ENCODE assay signal across 11 mouse cellular contexts in the genomic region with DNA sequence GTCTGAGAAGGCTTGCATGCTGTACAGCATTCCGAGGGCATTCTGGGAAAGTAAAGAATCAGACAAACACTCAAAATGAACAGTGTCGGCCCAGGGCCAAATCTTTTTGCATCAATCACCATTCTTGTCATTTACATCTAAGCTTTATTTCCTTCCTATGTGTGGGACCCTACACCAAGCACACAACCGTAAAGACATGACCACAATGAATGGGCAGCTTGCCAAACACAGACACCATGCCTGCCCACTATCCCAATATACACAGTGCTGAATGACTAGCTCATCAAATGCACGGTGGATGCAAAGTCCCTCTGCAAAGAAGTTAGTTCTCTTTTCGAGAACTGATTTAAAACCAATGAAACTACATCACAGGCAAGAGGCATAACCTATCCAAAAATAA.
DNase-seq lines count a peak whose midpoint lies in the region; ATAC-seq and TF ChIP-seq lines count a peak whose summit lies in the region.
"Had no signal": no experiment of that assay in that cellular context is flagged by ENCODE, and none has a peak within 500 bp of the region (broad histone marks: within the 10 kb centered on the region; RNA-seq: fewer than 3 reads in every experiment).

No protein-coding gene starts in this region.

- DNase-seq in forebrain, postnatal 0 days, result no peak
- peak; percentile 28 for DNase-seq in midbrain, postnatal 0 days (ENCODE audit: low spot score)
- no peak for DNase-seq in cerebellum, postnatal 36 days
- DNase-seq: adrenal gland, adult 8-10 months; thymus, postnatal 25 days had no signal

- H3K4me3 ChIP-seq in forebrain, embryonic 15.5 days, result no peak overlapping the region
- H3K4me3 ChIP-seq in forebrain, postnatal 0 days (ENCODE audit: low read depth, low read length), result no peak overlapping the region
- H3K4me3 ChIP-seq in neural tube, embryonic 14.5 days (ENCODE audit: low read depth, low read length), result no peak overlapping the region
- no peak overlapping the region for H3K4me3 ChIP-seq in neural tube, embryonic 15.5 days (replicated peaks)
- H3K4me3 ChIP-seq in midbrain, postnatal 0 days (ENCODE audit: low read depth, low read length), result no peak overlapping the region
- H3K4me3 ChIP-seq: liver, embryonic 12.5 days had no signal

- no peaks in the 10 kb centered on the region for H3K27me3 ChIP-seq in forebrain, embryonic 15.5 days
- H3K27me3 ChIP-seq in forebrain, postnatal 0 days (ENCODE audit: insufficient read depth, low read length), result no peaks in the 10 kb centered on the region
- no peaks in the 10 kb centered on the region for H3K27me3 ChIP-seq in neural tube, embryonic 14.5 days (ENCODE audit: control insufficient read depth, insufficient read depth, low read length)
- no peaks in the 10 kb centered on the region for H3K27me3 ChIP-seq in neural tube, embryonic 15.5 days (replicated peaks)
- H3K27me3 ChIP-seq in midbrain, postnatal 0 days (ENCODE audit: insufficient read depth, low read length), result no peaks in the 10 kb centered on the region
- H3K27me3 ChIP-seq: liver, embryonic 12.5 days had no signal

- peak; percentile 23; the same call in 1 of the 2 replicates for ATAC-seq in forebrain, embryonic 15.5 days (replicated peaks)
- ATAC-seq in forebrain, postnatal 0 days, result no peak
- ATAC-seq in neural tube, embryonic 14.5 days (ENCODE audit: low read depth), result peak; percentile 46; the same call in 1 of the 2 replicates
- ATAC-seq in neural tube, embryonic 15.5 days (ENCODE audit: low FRiP score), result no peak
- peak; percentile 79 for ATAC-seq in granulocyte monocyte progenitor cell, adult 5-6 weeks (replicated peaks; ENCODE audit: poor library complexity, severe bottlenecking)
- no peak for ATAC-seq in midbrain, postnatal 0 days (ENCODE audit: low FRiP score)
- ATAC-seq in monocyte, adult 5-6 weeks (replicated peaks; ENCODE audit: insufficient number of reproducible peaks, low FRiP score, low TSS enrichment, poor library complexity, severe bottlenecking), result no peak
- ATAC-seq: liver, embryonic 12.5 days had no signal

- H3K27ac ChIP-seq in forebrain, embryonic 15.5 days (replicated peaks), result no peak overlapping the region
- no peak overlapping the region for H3K27ac ChIP-seq in forebrain, postnatal 0 days (ENCODE audit: low read depth, low read length)
- H3K27ac ChIP-seq in neural tube, embryonic 14.5 days (ENCODE audit: low read depth, low read length), result no peak overlapping the region
- no peak overlapping the region for H3K27ac ChIP-seq in neural tube, embryonic 15.5 days (replicated peaks)
- H3K27ac ChIP-seq in midbrain, postnatal 0 days (ENCODE audit: low read depth, low read length), result no peak overlapping the region
- H3K27ac ChIP-seq: liver, embryonic 12.5 days had no signal

- no peak overlapping the region for H3K4me2 ChIP-seq in forebrain, embryonic 15.5 days (replicated peaks)
- H3K4me2 ChIP-seq in forebrain, postnatal 0 days (ENCODE audit: low read depth), result no peak overlapping the region
- H3K4me2 ChIP-seq in neural tube, embryonic 14.5 days (ENCODE audit: low read depth, low read length), result no peak overlapping the region
- no peak overlapping the region for H3K4me2 ChIP-seq in neural tube, embryonic 15.5 days
- no peak overlapping the region for H3K4me2 ChIP-seq in midbrain, postnatal 0 days (ENCODE audit: low read depth, low read length, poor library complexity, severe bottlenecking)
- H3K4me2 ChIP-seq: liver, embryonic 12.5 days had no signal

- no peaks in the 10 kb centered on the region for H3K36me3 ChIP-seq in forebrain, embryonic 15.5 days
- no peaks in the 10 kb centered on the region for H3K36me3 ChIP-seq in forebrain, postnatal 0 days (ENCODE audit: insufficient read depth)
- no peaks in the 10 kb centered on the region for H3K36me3 ChIP-seq in neural tube, embryonic 14.5 days (ENCODE audit: control insufficient read depth, insufficient read depth, low read length)
- H3K36me3 ChIP-seq in neural tube, embryonic 15.5 days, result 0 out of 2 replicates have a peak, but pooled peaks cover 2% of the 10 kb centered on the region
- H3K36me3 ChIP-seq in midbrain, postnatal 0 days (ENCODE audit: insufficient read depth, low read length), result no peaks in the 10 kb centered on the region

- H3K9ac ChIP-seq in forebrain, embryonic 15.5 days (replicated peaks), result no peak overlapping the region
- no peak overlapping the region for H3K9ac ChIP-seq in forebrain, postnatal 0 days
- no peak overlapping the region for H3K9ac ChIP-seq in neural tube, embryonic 14.5 days (replicated peaks; ENCODE audit: low read depth, low read length)
- H3K9ac ChIP-seq in neural tube, embryonic 15.5 days (replicated peaks), result no peak overlapping the region
- no peak overlapping the region for H3K9ac ChIP-seq in midbrain, postnatal 0 days (replicated peaks; ENCODE audit: low read length, poor library complexity, severe bottlenecking)
- H3K9ac ChIP-seq: liver, embryonic 12.5 days had no signal

- H3K9me3 ChIP-seq in forebrain, embryonic 15.5 days, result no peaks in the 10 kb centered on the region
- H3K9me3 ChIP-seq in forebrain, postnatal 0 days (ENCODE audit: low read length), result no peaks in the 10 kb centered on the region
- no peaks in the 10 kb centered on the region for H3K9me3 ChIP-seq in neural tube, embryonic 14.5 days (ENCODE audit: control insufficient read depth, low read length)
- H3K9me3 ChIP-seq in neural tube, embryonic 15.5 days (replicated peaks), result no peaks in the 10 kb centered on the region
- no peaks in the 10 kb centered on the region for H3K9me3 ChIP-seq in midbrain, postnatal 0 days (ENCODE audit: low read length)
- H3K9me3 ChIP-seq: liver, embryonic 12.5 days had no signal

- no peak for TF ChIP-seq CTCF in forebrain, postnatal 0 days (IDR thresholded peaks at IDR 0.05; ENCODE audit: low read depth)
- no peak for TF ChIP-seq CTCF in midbrain, postnatal 0 days (IDR thresholded peaks at IDR 0.05)

- no peaks in the 10 kb centered on the region for H3K4me1 ChIP-seq in forebrain, embryonic 15.5 days
- no peaks in the 10 kb centered on the region for H3K4me1 ChIP-seq in forebrain, postnatal 0 days (ENCODE audit: insufficient read depth)
- H3K4me1 ChIP-seq in neural tube, embryonic 14.5 days (ENCODE audit: control insufficient read depth, insufficient read depth, low read length), result no peaks in the 10 kb centered on the region
- H3K4me1 ChIP-seq in neural tube, embryonic 15.5 days, result no peaks in the 10 kb centered on the region
- H3K4me1 ChIP-seq in midbrain, postnatal 0 days (ENCODE audit: insufficient read depth, low read length), result no peaks in the 10 kb centered on the region
- H3K4me1 ChIP-seq: liver, embryonic 12.5 days had no signal

- WGBS in forebrain, embryonic 15.5 days, result 67% methylated on average over 5 of the region's 5 CpGs
- WGBS in forebrain, postnatal 0 days, result 60% methylated on average over 5 of the region's 5 CpGs
- WGBS in neural tube, embryonic 14.5 days, result 50% methylated on average over 5 of the region's 5 CpGs
- WGBS in neural tube, embryonic 15.5 days, result 52% methylated on average over 5 of the region's 5 CpGs
- 65% methylated on average over 5 of the region's 5 CpGs for WGBS in midbrain, postnatal 0 days

Comparison
In these comparisons a context has a peak if more than half of its experiments do, and no peak if none do; other contexts are left out.
1. ATAC-seq: peak in forebrain, embryonic 15.5 days (single experiment), neural tube, embryonic 14.5 days (single experiment) and granulocyte monocyte progenitor cell, adult 5-6 weeks (single experiment); none in forebrain, postnatal 0 days (single experiment), neural tube, embryonic 15.5 days (single experiment), midbrain, postnatal 0 days (single experiment) and monocyte, adult 5-6 weeks (single experiment).